Mouse (Mus musculus) embryo, embryonic 9.5 days (tissue): ENCODE results near the gene Mafg.

Experiments
- DNase-seq: peaks from one replicate; pipeline ENCODE4 v3.0.0-alpha.2; 2017; ENCODE audit errors: extremely low spot score

The Mafg gene

DNA sequence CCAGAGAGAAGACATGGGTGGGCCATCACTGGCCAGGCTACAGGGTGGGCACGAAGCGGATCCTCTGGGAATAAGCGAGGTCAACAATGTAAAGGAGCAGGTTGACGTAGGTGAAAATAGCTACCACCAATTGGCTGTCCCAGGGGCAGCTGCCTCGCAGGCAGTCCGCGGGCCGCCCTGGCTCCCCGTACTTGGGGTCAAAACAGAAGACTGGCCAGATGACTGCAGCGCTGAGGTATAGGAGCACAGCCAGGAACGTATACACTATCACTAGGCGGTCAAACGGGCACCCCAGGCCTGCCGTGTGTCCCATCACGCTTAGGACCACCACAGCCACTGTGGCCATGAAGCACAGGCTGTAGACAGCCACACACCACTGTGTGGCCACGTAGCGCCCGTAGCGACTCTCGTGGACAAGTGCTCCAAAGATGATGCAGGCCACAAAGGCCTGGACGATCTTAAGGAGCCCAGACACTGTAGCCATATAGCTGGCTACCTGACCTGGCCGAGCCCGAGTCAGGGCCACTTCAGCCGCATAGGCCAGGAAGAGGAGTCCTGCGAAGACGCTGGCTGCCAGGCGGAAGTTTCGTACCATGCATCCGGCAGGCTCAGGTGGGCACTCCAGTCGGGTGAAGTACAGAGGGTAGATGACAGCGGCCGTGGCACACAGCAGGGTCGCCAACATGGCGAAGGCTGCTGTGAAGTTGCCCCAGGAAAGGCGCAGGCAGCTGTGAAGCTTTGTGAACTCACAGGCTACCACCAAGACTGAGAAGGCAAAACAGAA lies 13.8 kb upstream of the Mafg start:
- no peak for DNase-seq

DNA sequence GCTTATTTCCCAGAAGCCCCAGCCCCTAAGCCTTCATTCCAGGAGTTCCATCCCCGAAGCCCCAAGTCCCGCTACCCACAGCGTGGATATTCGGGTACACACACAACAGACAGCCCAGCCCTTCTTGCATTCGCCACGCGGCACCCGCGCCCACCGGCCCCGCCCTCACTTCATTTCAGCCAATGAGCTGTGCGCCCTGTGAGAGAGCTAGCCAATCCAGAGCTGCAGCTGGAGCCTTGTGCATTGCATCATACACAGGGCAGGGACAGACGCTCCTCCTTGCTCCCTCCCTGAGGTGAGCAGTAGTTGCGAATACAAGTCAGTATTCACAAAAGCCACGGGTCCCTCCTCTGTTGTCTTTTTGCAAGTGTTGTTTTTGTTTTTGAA lies 10.2 kb upstream of the Mafg start, which contains the start of gene Pycr1:
Gene Pycr1, minus strand, starts transcription at position 169 of the 387 bp plus-strand sequence.
- peak; percentile 94 for DNase-seq

DNA sequence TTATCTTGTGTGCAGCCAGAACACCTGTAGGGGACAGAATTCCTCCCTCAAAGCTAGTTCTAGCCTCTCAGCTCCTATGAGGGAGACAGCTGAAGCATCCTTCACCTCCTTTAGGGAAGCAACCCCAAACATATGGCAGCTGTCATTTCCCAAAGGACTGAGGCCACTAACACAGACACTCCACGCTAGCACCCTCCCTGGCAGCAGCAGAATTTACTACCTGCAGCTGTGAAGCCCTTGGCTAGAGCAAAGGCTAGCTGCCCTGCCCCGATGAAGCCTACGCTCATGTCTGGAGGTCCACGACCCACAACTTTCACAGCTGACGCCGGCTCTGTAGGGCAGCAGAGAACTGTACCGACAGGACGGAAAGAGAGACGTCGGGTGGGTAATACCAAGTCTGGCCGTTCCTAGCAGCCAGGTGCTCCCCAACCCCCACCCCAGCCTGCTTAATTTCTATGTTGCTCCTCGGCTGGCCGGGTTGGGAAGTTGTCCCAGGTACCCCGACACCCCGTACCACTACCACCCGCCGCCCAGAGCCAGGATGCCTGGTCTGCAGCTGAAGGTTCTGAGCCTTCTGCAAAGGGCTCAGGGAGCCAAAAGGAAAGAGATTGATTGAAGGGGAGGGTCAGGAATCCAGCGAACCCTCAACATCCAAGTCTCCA lies 9.7 kb upstream of the Mafg start:
- DNase-seq = no peak

DNA sequence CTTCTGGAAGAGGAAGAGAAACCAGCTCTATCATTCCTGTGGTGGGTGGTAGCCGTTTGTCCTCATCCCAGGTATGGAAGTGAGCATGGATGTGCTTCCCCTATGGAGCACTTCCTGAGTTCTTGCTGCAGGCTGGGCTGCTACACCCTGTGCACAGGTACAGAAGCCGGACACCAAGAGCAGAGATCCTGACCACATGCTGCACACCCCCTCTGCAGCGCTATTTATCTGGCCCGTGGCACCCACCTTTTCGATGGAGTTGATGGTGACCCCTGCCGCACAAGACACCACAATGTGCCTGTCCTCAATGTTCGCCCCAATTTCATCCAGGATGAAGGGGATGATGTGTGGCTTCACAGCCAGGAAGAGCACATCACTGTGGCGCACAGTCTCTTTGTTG lies 8.5 kb upstream of the Mafg start:
- DNase-seq = no peak

DNA sequence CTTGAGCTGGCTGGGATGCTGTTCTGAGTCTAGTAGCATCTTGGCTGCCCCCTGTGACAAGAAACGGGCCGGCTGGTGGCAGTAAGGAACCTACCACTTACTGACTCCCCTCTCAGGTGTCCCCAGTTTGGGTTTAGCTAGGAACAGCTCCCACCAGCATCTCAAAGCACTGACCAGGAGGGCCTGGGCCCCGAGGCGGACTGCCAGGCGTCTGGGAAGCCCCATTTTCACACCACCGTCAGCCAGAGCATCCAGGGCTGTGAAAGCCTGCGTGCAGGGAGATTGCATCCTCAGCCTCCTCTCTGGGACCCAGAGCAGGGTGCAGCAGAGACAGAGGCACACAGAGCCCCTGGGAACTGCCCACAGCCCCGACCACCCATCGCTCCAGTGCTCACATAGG lies 7.9 kb upstream of the Mafg start:
- no peak for DNase-seq

DNA sequence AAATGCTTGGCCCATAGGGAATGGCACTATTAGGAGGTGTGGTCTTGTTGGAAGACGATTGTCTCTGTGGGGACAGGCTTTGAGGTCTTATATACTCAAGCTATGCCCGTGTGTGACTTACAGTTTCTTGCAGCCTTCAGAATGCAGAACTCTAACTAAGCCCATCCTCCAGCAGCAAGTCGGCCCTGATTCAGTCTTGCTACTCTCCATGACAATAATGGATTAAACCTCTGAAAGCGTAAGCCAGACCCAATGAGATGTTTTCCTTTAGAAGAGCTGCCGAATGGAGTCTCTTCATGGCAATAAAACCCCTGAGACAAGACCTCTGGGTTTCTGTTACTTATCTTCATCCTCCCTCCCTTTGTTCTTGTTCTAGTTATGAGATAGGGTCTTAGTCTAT lies 1.4 kb upstream of the Mafg start:
- no peak for DNase-seq

DNA sequence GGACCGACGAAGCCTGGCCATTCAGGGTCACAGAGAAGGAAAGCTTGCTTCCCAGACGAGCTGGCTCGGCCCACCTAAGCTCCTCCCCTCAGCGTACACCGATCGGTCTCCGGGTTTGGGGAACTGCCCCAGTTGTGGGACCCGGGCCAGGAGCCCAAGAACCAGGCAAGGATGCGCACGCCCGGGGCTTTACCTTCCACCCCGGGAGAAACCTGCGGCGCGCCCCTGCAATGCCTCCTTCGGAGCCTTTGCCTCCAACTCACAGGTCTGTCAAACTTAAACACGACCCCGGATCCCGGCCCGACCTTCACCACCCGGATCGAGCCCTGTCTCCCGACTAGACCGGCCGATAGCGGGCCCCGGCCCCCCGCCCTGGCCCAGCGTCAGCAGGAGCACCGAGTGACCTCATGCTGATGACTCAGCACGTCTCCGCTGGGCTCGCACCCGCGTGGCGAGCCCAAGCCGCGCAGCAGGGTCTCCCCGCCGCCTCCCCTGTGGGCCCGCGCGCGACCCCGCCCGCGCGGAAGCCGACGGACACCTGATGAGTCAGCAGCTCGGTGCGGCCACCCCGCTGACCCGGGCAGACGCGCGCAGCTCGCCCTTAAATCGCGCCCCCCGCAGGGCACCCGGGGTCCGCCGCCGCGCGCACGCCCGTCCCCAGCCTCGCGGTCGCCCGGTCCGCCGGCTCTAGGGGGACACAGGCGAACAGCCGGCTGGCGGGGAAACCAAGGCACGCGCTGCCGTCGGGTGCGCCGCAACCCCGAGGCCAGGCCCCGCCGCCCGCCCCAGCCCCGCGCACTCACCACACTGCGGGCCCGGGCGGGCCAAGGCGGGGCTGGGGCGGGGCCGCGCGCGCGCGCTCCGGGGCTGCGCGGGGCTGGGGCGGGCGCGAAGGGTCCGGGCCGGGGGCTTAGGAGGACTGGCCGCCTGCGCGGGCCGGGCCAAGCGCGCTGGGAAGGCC lies 561 bp downstream of the Mafg start:
- DNase-seq = peak; percentile 71

DNA sequence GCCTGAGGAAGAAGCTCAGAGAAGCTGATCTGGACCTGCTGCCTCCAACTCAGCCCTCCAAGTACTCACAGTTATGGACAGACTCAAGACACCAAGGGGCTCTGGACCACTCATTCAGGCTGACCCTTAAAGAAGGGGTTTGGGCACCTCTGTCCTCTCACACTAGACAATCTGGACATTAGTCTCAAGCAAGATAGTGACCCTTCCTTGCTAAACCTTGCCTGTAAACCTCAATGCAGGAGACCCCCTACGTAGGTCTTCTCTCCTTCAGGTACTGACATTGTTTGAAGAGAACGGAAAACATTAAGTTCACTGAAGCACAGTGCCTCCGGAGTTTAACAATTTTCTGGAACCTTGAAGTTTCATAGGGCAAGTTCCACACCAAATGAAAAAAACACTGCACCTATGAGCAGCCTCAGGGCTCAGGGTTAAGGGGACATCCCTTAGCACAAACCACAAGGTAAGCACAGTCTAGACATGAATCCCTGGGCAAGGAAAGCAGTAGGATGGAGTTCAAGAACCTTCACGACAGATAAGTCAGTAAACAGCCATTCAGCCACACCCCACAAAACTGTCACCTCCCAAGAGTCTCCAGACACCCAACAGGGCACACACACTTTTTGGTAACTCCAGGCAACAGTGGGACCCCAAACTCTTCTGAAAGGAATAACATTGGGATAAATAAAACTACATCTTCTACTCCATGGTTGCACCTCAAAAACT lies 1.5 kb downstream of the Mafg start:
- DNase-seq = no peak

DNA sequence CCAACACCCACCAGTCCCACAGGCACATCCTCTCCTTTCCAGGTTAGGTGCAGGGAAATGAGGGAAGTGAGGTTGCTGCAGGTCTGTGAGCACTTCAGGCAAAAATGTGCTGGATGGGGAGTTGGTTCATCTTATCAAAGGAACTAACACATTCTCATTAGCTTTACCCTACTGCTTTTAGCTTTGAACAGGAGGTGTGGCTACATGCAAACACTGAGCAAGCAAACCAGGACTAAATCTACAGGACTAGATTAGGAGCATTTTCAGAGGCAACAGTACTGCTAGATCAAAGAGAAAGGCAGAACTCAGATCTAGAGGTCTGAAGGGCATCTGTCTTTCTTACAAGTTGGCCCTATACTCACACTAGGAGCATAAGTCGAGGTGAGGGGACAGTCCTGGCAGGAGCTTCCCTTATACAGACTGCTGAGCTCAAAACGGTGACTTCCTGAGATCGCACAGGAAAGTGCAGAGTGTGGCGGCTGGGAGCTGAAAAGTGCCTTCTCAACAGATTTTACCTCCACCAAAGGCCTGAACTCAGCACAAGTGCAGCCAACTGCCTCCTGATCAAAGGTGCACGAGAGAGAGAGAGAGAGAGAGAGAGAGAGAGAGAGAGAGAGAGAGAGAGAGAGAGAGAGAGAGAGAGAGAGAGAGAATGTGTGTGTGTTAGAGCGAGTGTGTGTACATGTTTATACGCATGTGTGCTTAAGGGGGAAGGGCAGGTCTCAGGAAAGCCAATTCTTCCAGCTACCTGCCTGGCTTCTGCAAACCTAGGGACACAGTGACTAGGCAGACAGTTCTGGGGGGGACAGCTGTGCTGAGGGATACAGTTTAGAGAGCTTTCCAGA lies 2.3 kb downstream of the Mafg start:
- DNase-seq = no peak

DNA sequence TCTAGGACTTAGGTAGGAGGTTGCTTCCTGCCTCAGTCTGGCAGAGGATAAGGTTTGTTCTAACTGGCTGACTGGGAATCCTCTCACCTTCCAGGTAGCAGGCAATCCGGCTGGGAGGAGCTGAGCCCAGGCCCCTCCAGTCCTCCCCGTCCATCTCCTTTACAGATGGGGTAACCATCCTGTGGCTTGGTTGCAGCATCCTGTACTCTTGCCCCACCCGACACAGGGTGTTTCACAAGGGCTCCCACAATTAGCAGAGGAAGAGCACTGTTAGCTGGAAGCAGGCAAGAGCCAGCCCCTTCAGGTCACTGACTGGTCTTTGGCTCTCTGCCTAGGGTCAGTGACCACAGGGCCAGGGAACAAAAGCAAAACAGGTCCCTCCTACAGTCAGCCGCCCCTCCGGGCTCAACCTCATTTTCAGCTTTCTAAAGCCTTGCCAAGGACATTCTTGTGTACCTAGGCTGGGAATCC lies 3.0 kb downstream of the Mafg start:
- no peak for DNase-seq

DNA sequence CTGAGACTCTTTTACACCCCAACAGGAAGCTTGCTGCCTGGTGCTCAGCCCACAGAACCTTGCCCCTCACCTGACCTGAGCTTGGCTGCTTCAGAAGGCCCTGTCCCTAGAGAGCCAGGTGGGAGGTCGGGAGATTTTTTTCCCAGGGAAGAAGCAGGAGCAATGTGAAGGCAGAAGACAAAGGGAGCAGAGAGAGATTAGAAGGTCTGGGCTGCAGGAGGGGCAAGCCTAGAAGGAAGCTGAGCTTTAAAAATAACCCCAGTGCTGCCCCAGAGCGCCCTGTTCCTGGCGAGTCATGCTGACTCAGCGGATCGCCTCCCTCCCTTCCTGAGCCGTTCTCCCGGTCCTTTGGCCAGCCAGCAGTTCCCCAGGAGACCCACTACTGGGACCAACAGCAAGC lies 3.5 kb downstream of the Mafg start:
- DNase-seq = no peak

DNA sequence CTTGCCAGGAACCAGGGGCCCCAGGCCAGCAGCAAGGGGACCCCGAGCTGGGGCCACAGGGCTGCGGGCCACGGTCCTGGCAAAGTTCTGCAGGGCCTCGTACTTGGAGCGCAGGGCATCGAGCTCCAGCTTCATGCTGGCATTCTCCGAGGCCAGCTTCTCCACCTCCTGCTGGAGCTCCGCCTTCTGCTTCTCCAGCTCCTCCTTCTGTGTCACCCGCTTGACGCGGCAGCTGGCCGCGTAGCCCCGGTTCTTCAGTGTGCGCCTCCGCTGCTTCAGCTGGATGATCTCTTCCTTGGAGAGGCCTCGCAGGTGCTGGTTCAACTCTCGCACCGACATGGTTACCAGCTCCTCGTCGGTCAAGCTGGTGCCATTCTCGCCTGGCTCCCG lies 4.1 kb downstream of the Mafg start:
- no peak for DNase-seq

DNA sequence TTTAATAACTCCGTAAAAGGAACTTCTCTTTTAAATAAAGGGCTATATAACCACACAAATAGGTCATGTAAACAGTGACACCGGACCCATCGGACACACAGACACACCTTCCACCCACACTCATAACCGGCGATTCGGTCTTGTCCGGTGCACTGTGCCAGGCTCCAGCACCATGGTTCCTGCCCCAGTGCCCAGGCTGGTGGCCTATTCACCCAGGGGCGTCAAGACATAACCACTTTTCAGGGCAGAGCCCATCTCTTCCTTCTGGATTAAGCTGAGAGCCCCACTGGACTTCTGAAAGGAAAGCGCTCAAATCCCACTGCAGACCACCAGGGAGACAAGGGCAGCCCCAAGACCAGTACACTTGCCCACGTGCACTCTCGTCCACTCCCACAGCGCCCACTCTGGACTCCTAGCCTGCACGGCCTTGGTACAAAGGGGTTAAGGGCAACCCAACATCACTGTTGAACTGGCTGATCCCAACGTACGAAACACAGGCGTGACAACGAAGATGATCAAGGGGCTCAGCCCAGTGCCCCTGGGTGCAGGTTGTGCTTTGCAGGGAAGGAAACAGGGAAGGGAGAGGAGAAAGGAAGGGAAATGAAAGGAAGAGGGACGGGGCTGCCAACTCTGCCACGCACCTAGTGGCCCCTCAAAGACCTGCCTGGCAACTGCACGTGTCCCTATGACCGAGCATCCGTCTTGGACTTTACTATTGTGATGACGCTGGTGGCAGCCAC lies 4.6 kb downstream of the Mafg start:
- no peak for DNase-seq

DNA sequence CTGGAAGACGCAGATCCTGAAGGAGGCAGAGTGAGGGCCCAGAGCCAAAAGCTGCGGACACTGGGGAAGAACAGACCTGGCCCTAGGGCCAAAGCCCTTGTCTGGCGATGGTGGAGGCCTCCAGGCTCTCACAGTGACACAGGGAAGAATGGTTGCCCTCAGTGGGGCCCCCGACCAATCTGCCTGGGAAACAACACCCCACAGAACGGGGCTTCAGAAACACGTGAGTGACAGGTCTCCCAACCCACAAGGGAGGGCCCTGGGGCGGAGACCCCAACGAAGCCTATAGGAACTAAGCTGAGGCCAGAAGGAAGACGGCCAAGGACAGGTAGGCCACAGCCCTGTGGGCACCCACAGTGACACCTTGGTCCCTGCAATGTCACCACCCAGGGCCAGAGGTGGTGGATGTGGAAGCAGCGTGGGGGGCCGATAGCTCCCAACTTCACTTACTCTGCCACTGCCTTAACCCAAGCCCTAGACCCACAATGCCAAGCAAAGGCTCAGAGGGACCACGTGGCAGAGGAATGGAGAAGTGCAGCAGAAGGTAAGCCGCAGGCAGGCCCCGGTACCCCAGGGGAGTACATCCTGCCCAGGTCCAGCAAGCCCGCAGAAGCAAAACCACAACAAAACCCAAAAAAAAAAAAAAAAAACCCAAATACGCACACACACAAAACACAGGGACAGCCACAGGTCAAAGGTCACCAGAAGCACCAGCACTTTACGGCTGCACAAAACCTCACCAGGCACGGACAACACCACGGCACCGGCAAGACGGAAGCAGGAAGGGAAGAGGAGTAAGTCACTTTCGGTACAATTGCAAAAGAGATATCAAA lies 5.7 kb downstream of the Mafg start:
- DNase-seq = no peak

DNA sequence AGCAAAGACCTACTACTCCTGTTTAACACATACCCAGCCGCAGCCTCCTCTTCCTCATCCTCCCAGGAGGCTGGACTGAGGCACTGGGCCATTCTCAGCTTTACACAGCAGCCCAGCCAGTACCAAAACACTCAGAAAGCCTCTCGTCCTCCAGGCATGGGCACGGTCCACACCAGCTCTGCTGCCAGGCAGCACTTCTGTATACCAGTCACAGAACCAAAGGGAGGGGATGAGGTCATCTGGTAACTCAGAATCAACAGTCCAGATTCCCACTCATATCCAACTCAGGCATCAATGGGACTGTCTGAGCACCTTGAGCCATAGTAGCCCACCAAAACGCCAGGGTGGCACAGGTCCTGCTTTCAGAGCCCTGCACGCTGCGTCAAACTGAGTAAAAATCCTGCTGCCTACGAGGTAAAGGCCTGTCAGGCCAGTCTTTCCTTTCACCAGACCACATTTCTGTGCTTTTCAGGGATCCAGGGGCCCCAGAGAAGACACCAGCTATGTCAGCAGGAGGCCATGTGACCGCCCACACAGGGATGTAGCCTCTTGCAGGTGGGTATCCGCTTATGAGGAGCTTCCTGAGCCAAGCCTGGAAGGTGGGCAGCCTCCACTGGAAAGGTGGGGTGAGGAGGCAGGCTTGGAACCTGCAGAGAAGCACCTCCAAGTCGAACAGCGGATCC lies 6.5 kb downstream of the Mafg start:
- no peak for DNase-seq

DNA sequence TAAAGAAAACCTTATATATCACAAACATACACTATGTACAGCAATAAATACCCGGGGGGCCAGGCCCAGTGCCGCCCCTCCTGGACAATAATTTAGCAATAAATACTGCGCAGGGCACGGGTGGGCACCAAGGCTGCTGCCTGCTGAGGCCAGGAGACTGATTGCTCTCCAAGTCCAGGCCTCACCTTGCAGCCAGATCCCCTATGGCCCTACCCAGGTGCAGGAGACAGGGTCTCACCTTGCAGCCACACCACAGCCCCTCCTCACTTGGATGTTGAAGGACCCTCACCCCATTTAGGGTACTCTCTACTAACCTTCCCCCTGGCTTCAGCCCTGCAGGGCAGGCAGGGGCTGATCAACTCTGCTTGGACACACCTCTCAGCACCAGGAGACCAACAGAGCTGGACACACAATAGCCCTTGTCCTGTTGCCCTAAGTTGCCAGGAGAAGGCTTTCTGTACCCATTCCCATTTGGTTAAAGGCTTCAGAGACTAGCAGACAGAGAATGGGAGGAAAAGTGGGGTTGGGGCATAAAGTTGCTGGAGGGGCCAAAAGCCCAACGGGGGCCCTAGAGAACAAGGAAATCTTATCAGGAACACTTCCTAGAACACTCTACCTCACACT lies 8.1 kb downstream of the Mafg start, which contains the start of gene Sirt7:
Gene Sirt7, minus strand, starts transcription at position 89 of the 624 bp plus-strand sequence.
- DNase-seq = no peak

DNA sequence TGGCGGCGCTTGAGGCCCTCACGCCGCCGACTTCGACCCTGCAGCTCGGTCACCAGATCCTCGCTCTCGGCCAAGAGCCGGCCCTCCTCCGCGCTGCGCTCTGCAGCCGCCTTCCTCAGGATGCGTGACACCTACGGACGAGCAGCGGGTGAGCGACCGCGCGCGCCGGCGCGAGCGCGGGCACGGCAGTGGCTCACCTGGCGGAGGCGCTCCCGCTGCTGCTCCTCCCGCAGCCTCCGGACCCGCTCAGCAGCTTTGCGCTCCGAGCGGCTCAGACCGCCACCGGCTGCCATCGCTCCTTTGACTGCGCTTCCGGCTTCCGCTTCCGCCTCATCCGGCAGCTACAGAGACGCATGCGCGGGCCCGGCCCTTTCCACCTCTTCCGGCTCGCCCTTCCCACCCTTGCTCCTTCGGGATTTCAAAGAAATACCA lies 8.7 kb downstream of the Mafg start:
- peak; percentile 81 for DNase-seq
